Mouse (Mus musculus) liver, embryonic 14.5 days (tissue): Measurements from ENCODE around the gene Chp2. TPM values are rescaled to one million over a fixed set of nuclear protein-coding genes. Genes with fewer than 3 reads are reported as not detected.

ENCODE experiments used
- ATAC-seq: fragments of 200-750 bp; cut with Nextera tagmentation; 2 replicates; pipeline ENCODE4 v1.8.0; 2017; ENCODE audit warnings: moderate number of reproducible peaks, mild to moderate bottlenecking, moderate library complexity; ENCODE audit not compliant: insufficient read depth
- DNase-seq, 3 experiments: peaks; one replicate each; pipeline ENCODE4 v3.0.0-alpha.2; 2012 to 2013; ENCODE audit warnings: low read depth in 3 of 3, low spot score in 3 of 3
- H3K27ac ChIP-seq: fragments of 300-500 bp; sonication (generic); 2 replicates; pipeline ENCODE4 v1.5.1; 2014; ENCODE audit warnings: moderate library complexity, mild to moderate bottlenecking, control low read depth, inconsistent platforms
- H3K27me3 ChIP-seq: fragments of 300-500 bp; sonication (generic); 2 replicates; pipeline ENCODE4 v1.6.1; 2014; ENCODE audit warnings: mild to moderate bottlenecking, low read length, moderate library complexity; ENCODE audit not compliant: control insufficient read depth, insufficient read depth
- H3K36me3 ChIP-seq: fragments of 300-500 bp; sonication (generic); replicated peaks from 2 replicates; pipeline ENCODE4 v1.6.1; 2014; ENCODE audit warnings: low read depth; ENCODE audit not compliant: control insufficient read depth, insufficient read depth
- H3K4me1 ChIP-seq, 2 experiments: fragments of 200-500 bp in 1 of 2; fragments of 300-500 bp in 1 of 2; sonication (generic) in 1 of 2; replicated peaks; 2 replicates each; pipeline ENCODE4 v1.6.1; 2012 to 2014; ENCODE audit warnings: antibody characterized with exemption in 1 of 2, inconsistent platforms in 1 of 2, low read length in 1 of 2; ENCODE audit not compliant: control insufficient read depth in 2 of 2, insufficient read depth in 2 of 2
- H3K4me2 ChIP-seq: fragments of 300-500 bp; sonication (generic); 2 replicates; pipeline ENCODE4 v1.6.1; 2014; ENCODE audit warnings: low read depth, mild to moderate bottlenecking, control low read depth, moderate library complexity
- H3K4me3 ChIP-seq, 2 experiments: fragments of 200-500 bp in 1 of 2; fragments of 300-500 bp in 1 of 2; sonication (generic) in 1 of 2; 2 replicates each; pipeline ENCODE4 v1.5.1; 2012 to 2014; ENCODE audit warnings: low read depth in 2 of 2, low read length in 2 of 2, mild to moderate bottlenecking in 2 of 2, control low read depth in 1 of 2, inconsistent platforms in 1 of 2, moderate library complexity in 1 of 2; ENCODE audit not compliant: insufficient read depth in 1 of 2
- H3K9ac ChIP-seq: fragments of 300-500 bp; sonication (generic); replicated peaks from 2 replicates; pipeline ENCODE4 v1.6.1; 2014; ENCODE audit warnings: mild to moderate bottlenecking, control low read depth, moderate library complexity
- H3K9me3 ChIP-seq: fragments of 300-500 bp; sonication (generic); 2 replicates; pipeline ENCODE4 v1.6.1; 2016; ENCODE audit warnings: low read length, mixed read lengths; ENCODE audit not compliant: control insufficient read depth
- CTCF ChIP-seq: IDR thresholded peaks from 2 replicates; pipeline ENCODE4 v1.5.1; 2016; ENCODE audit warnings: antibody characterized with exemption, low read depth, control low read depth
- EP300 ChIP-seq: IDR thresholded peaks from 2 replicates; pipeline ENCODE4 v1.6.1; 2016; ENCODE audit warnings: antibody characterized with exemption, low read depth
- WGBS: fragments of 180-500 bp; shearing (Covaris S2); extraction: QIAGEN DNeasy Blood & Tissue Kit; methylation state at CpG from one replicate; pipeline ENCODE4 v1.1.7; 2014; ENCODE audit not compliant: insufficient replicate concordance; 5-methylcytosine and 5-hydroxymethylcytosine counted together
- polyA plus RNA-seq, 2 experiments: library from polyadenylated mRNA; depleted of rRNA in 1 of 2; stranded (reverse) in 1 of 2; unstranded in 1 of 2; fragments of >200 nt; fragmentation: Nextera tagmentation in 1 of 2; extraction: Ambion mirVana in 1 of 2; gene quantifications; 2 replicates each; pipeline versions ENCODE4 v1.2.1 to v1.2.3; 2012 to 2014

Chp2 gene
- polyA plus RNA-seq, 2 experiments: 0.50 to 1.4 TPM

GRCm38 (mm10) chr7:122226020-122226742 lies 6.9 kb downstream of the Chp2 start:
- no peaks in the 10 kb centered on the region for H3K9me3 ChIP-seq

GRCm38 (mm10) chr7:122226744-122227143 lies 7.4 kb downstream of the Chp2 start:
- no peaks in the 10 kb centered on the region for H3K36me3 ChIP-seq
- no peak overlapping the region for H3K4me2 ChIP-seq
- H3K4me3 ChIP-seq: no peak overlapping the region
- no peak overlapping the region for H3K9ac ChIP-seq
- no peaks in the 10 kb centered on the region for H3K27me3 ChIP-seq
- 70% methylated on average over 4 of the region's 4 CpGs for WGBS
- no peaks in the 10 kb centered on the region for H3K9me3 ChIP-seq
- ATAC-seq (no peak), DNase-seq (no peak)
- TF ChIP-seq EP300: no peak
- no peak for TF ChIP-seq CTCF
- H3K4me1 ChIP-seq: no peaks in the 10 kb centered on the region
- H3K27ac ChIP-seq: no peak overlapping the region

More at GRCm38 (mm10) chr7:122226020-122226742, 6.9 kb downstream of the Chp2 start:
- Histone ChIP-seq H3K9ac (no peak overlapping the region), H3K27ac (no peak overlapping the region), H3K36me3 (no peaks in the 10 kb centered on the region), H3K4me3 (no peak overlapping the region), H3K4me1 (no peaks in the 10 kb centered on the region), H3K4me2 (no peak overlapping the region), H3K27me3 (no peaks in the 10 kb centered on the region)
- 38% methylated on average over 7 of the region's 7 CpGs for WGBS
- DNase-seq: no peak
- TF ChIP-seq EP300: no peak
- no peak for ATAC-seq

GRCm38 (mm10) chr7:122229306-122229705 lies 10.0 kb downstream of the Chp2 start:
- Histone ChIP-seq H3K4me1 (no peaks in the 10 kb centered on the region), H3K9ac (no peak overlapping the region), H3K4me3 (no peak overlapping the region), H3K36me3 (no peaks in the 10 kb centered on the region), H3K27me3 (no peaks in the 10 kb centered on the region), H3K27ac (no peak overlapping the region), H3K4me2 (no peak overlapping the region), H3K9me3 (no peaks in the 10 kb centered on the region)
- WGBS: 47% methylated on average over 3 of the region's 3 CpGs
- ATAC-seq (no peak), DNase-seq (no peak)
- TF ChIP-seq EP300 (no peak), CTCF (no peak)

GRCm38 (mm10) chr7:122229916-122230315 lies 10.6 kb downstream of the Chp2 start:
- no peak overlapping the region for H3K4me3 ChIP-seq
- no peak overlapping the region for H3K4me2 ChIP-seq
- 48% methylated on average over 4 of the region's 4 CpGs for WGBS
- H3K4me1 ChIP-seq: no peaks in the 10 kb centered on the region
- no peak for ATAC-seq
- DNase-seq: no peak
- no peaks in the 10 kb centered on the region for H3K27me3 ChIP-seq
- H3K9me3 ChIP-seq: no peaks in the 10 kb centered on the region
- H3K36me3 ChIP-seq: no peaks in the 10 kb centered on the region
- H3K27ac ChIP-seq: no peak overlapping the region
- H3K9ac ChIP-seq: no peak overlapping the region
- no peak for TF ChIP-seq EP300
- no peak for TF ChIP-seq CTCF

GRCm38 (mm10) chr7:122230866-122231265 lies 11.6 kb downstream of the Chp2 start:
- no peak overlapping the region for H3K9ac ChIP-seq
- no peak overlapping the region for H3K27ac ChIP-seq
- no peaks in the 10 kb centered on the region for H3K4me1 ChIP-seq
- no peak for TF ChIP-seq EP300
- no peak for TF ChIP-seq CTCF
- no peak overlapping the region for H3K4me3 ChIP-seq
- no peak for ATAC-seq
- 59% methylated on average over 4 of the region's 4 CpGs for WGBS
- no peaks in the 10 kb centered on the region for H3K36me3 ChIP-seq
- no peak overlapping the region for H3K4me2 ChIP-seq
- no peaks in the 10 kb centered on the region for H3K9me3 ChIP-seq
- DNase-seq: no peak
- H3K27me3 ChIP-seq: no peaks in the 10 kb centered on the region
